Mouse (Mus musculus) midbrain, embryonic 10.5 days (tissue): ENCODE data around the gene Arhgap23. TPM values are rescaled to one million over a fixed set of nuclear protein-coding genes. Genes with fewer than 3 reads are reported as not detected.
A peak's percentile ranks its signal among the peaks of the same experiment; 100 is the strongest.

Experiments used
- DNase-seq: peaks from one replicate; pipeline ENCODE4 v3.0.0-alpha.2; 2017; ENCODE audit warnings: low spot score
- H3K27ac ChIP-seq: fragments of 300-500 bp; sonication (generic); replicated peaks from 2 replicates; pipeline ENCODE4 v1.5.1; 2016; ENCODE audit warnings: mild to moderate bottlenecking
- H3K27me3 ChIP-seq: fragments of 300-500 bp; sonication (generic); 2 replicates; pipeline ENCODE4 v1.6.1; 2016; ENCODE audit warnings: low read depth, mild to moderate bottlenecking; ENCODE audit not compliant: poor library complexity, severe bottlenecking
- H3K36me3 ChIP-seq: fragments of 300-500 bp; sonication (generic); 2 replicates; pipeline ENCODE4 v1.6.1; 2016; ENCODE audit warnings: mild to moderate bottlenecking, moderate library complexity
- H3K4me1 ChIP-seq: fragments of 300-500 bp; sonication (generic); 2 replicates; pipeline ENCODE4 v1.6.1; 2016
- H3K4me3 ChIP-seq: fragments of 300-500 bp; sonication (generic); 2 replicates; pipeline ENCODE4 v1.5.1; 2016; ENCODE audit warnings: mild to moderate bottlenecking, moderate library complexity
- H3K9me3 ChIP-seq: fragments of 300-500 bp; sonication (generic); replicated peaks from 2 replicates; pipeline ENCODE4 v1.6.1; 2016; ENCODE audit warnings: mild to moderate bottlenecking
- WGBS: fragments of 180-500 bp; shearing (Covaris S2); methylation state at CpG from one replicate; pipeline ENCODE4 v1.1.7; 2016; 5-methylcytosine and 5-hydroxymethylcytosine counted together
- polyA plus RNA-seq: library from polyadenylated mRNA; unstranded; fragments of >200 nt; fragmentation: Nextera tagmentation; extraction: Ambion mirVana; gene quantifications from 2 replicates; pipeline ENCODE4 v1.2.1, GENCODE M21; 2016

Arhgap23 gene
- polyA plus RNA-seq, 1 experiment from 2014 or later: 1.9 TPM

- Histone ChIP-seq H3K27ac (no peak overlapping the region), H3K9me3 (no peaks in the 10 kb centered on the region), H3K27me3 (peaks cover 20% of the 10 kb centered on the region), H3K4me1 (peaks cover 16% of the 10 kb centered on the region), H3K4me3 (no peak overlapping the region), H3K36me3 (0 out of 2 replicates have a peak, but pooled peaks cover 2% of the 10 kb centered on the region)
- WGBS: 89% methylated on average over 8 of the region's 8 CpGs
- DNase-seq: no peak
Measured at GRCm38 (mm10) chr11:97485661-97486060, 70.3 kb downstream of the Arhgap23 start.

GRCm38 (mm10) chr11:97487656-97488055 is 72.3 kb downstream of the Arhgap23 start:
- peaks cover 18% of the 10 kb centered on the region for H3K4me1 ChIP-seq
- peaks cover 38% of the 10 kb centered on the region for H3K27me3 ChIP-seq
- 77% methylated on average over 3 of the region's 3 CpGs for WGBS

GRCm38 (mm10) chr11:97489589-97490324 is 74.4 kb downstream of the Arhgap23 start:
- Histone ChIP-seq H3K9me3 (no peaks in the 10 kb centered on the region), H3K27ac (no peak overlapping the region), H3K4me3 (peak overlapping the region; percentile 27; the same call in 1 of the 2 replicates), H3K27me3 (peaks cover 33% of the 10 kb centered on the region), H3K36me3 (peaks cover 6% of the 10 kb centered on the region; the same call in 1 of the 2 replicates), H3K4me1 (peaks cover 15% of the 10 kb centered on the region)
- 26% methylated on average over 16 of the region's 16 CpGs for WGBS
- peak; percentile 86 for DNase-seq

More at GRCm38 (mm10) chr11:97487656-97488055, 72.3 kb downstream of the Arhgap23 start:
- Histone ChIP-seq H3K4me3 (no peak overlapping the region), H3K9me3 (no peaks in the 10 kb centered on the region), H3K36me3 (peaks cover 5% of the 10 kb centered on the region; the same call in 1 of the 2 replicates), H3K27ac (no peak overlapping the region)
- DNase-seq: no peak

GRCm38 (mm10) chr11:97491640-97492039 is 76.3 kb downstream of the Arhgap23 start:
- Histone ChIP-seq H3K4me3 (no peak overlapping the region), H3K27ac (no peak overlapping the region), H3K4me1 (peaks cover 13% of the 10 kb centered on the region), H3K9me3 (no peaks in the 10 kb centered on the region), H3K27me3 (peaks cover 29% of the 10 kb centered on the region), H3K36me3 (peaks cover 5% of the 10 kb centered on the region; the same call in 1 of the 2 replicates)
- 76% methylated on average over 10 of the region's 10 CpGs for WGBS
- DNase-seq: no peak

GRCm38 (mm10) chr11:97492836-97493235 is 77.5 kb downstream of the Arhgap23 start:
- H3K27ac ChIP-seq: no peak overlapping the region
- WGBS: 80% methylated on average over 3 of the region's 3 CpGs

GRCm38 (mm10) chr11:97497543-97497942 is 82.2 kb downstream of the Arhgap23 start:
- no peak overlapping the region for H3K4me3 ChIP-seq
- no peak for DNase-seq
- H3K27me3 ChIP-seq: peaks cover 64% of the 10 kb centered on the region
- H3K9me3 ChIP-seq: no peaks in the 10 kb centered on the region
- peaks cover 6% of the 10 kb centered on the region for H3K36me3 ChIP-seq
- H3K4me1 ChIP-seq: peaks cover 30% of the 10 kb centered on the region
- 89% methylated on average over 4 of the region's 4 CpGs for WGBS
- H3K27ac ChIP-seq: no peak overlapping the region

More at GRCm38 (mm10) chr11:97492836-97493235, 77.5 kb downstream of the Arhgap23 start:
- Histone ChIP-seq H3K9me3 (no peaks in the 10 kb centered on the region), H3K36me3 (peaks cover 5% of the 10 kb centered on the region; the same call in 1 of the 2 replicates), H3K27me3 (peaks cover 40% of the 10 kb centered on the region), H3K4me1 (peaks cover 13% of the 10 kb centered on the region), H3K4me3 (no peak overlapping the region)
- DNase-seq: no peak

GRCm38 (mm10) chr11:97499865-97500719 is 84.8 kb downstream of the Arhgap23 start, which contains the start of gene 4933428G20Rik:
4933428G20Rik (minus strand) TSS chr11:97500340.
- Histone ChIP-seq H3K27me3 (peaks cover 77% of the 10 kb centered on the region), H3K36me3 (peaks cover 3% of the 10 kb centered on the region; the same call in 1 of the 2 replicates), H3K4me1 (peaks cover 32% of the 10 kb centered on the region), H3K27ac (peak within 1 kb of the TSS; percentile 65), H3K9me3 (no peaks in the 10 kb centered on the region), H3K4me3 (peak within 1 kb of the TSS; percentile 58)
- 4% methylated on average over 88 of the region's 88 CpGs for WGBS
- DNase-seq: peak; percentile 46

- Histone ChIP-seq H3K27me3 (peaks cover 77% of the 10 kb centered on the region), H3K9me3 (no peaks in the 10 kb centered on the region), H3K4me3 (peak overlapping the region; percentile 58), H3K27ac (peak overlapping the region; percentile 65), H3K36me3 (peaks cover 3% of the 10 kb centered on the region; the same call in 1 of the 2 replicates), H3K4me1 (peaks cover 32% of the 10 kb centered on the region)
- 12% methylated on average over 51 of the region's 51 CpGs for WGBS
- no peak for DNase-seq
Measured at GRCm38 (mm10) chr11:97500720-97501448, 85.6 kb downstream of the Arhgap23 start.

GRCm38 (mm10) chr11:97502383-97502782 is 87.0 kb downstream of the Arhgap23 start:
- Histone ChIP-seq H3K27me3 (peaks cover 67% of the 10 kb centered on the region), H3K4me3 (no peak overlapping the region)
- 42% methylated on average over 9 of the region's 9 CpGs for WGBS

GRCm38 (mm10) chr11:97502846-97503245 is 87.5 kb downstream of the Arhgap23 start:
- Histone ChIP-seq H3K27me3 (peaks cover 62% of the 10 kb centered on the region), H3K9me3 (no peaks in the 10 kb centered on the region), H3K4me1 (peaks cover 32% of the 10 kb centered on the region), H3K36me3 (peaks cover 3% of the 10 kb centered on the region; the same call in 1 of the 2 replicates), H3K27ac (no peak overlapping the region), H3K4me3 (no peak overlapping the region)
- no peak for DNase-seq
- WGBS: 84% methylated on average over 4 of the region's 4 CpGs

More at GRCm38 (mm10) chr11:97502383-97502782, 87.0 kb downstream of the Arhgap23 start:
- H3K27ac ChIP-seq: no peak overlapping the region
- H3K36me3 ChIP-seq: peaks cover 3% of the 10 kb centered on the region; the same call in 1 of the 2 replicates
- DNase-seq: no peak
- H3K4me1 ChIP-seq: peaks cover 32% of the 10 kb centered on the region
- no peaks in the 10 kb centered on the region for H3K9me3 ChIP-seq

GRCm38 (mm10) chr11:97505784-97506183 is 90.5 kb downstream of the Arhgap23 start:
- no peaks in the 10 kb centered on the region for H3K9me3 ChIP-seq
- no peak for DNase-seq
- H3K36me3 ChIP-seq: no peaks in the 10 kb centered on the region
- H3K27ac ChIP-seq: no peak overlapping the region
- H3K4me3 ChIP-seq: no peak overlapping the region
- 78% methylated on average over 4 of the region's 4 CpGs for WGBS
- peaks cover 40% of the 10 kb centered on the region for H3K27me3 ChIP-seq
- peaks cover 29% of the 10 kb centered on the region for H3K4me1 ChIP-seq

GRCm38 (mm10) chr11:97506331-97506730 is 91.0 kb downstream of the Arhgap23 start:
- Histone ChIP-seq H3K9me3 (no peaks in the 10 kb centered on the region), H3K4me1 (peaks cover 29% of the 10 kb centered on the region), H3K27ac (no peak overlapping the region), H3K36me3 (no peaks in the 10 kb centered on the region), H3K27me3 (peaks cover 35% of the 10 kb centered on the region), H3K4me3 (no peak overlapping the region)
- DNase-seq: no peak
- 59% methylated on average over 8 of the region's 8 CpGs for WGBS
